Mouse (Mus musculus): ENCODE data around the gene Pex11g.

DNA sequence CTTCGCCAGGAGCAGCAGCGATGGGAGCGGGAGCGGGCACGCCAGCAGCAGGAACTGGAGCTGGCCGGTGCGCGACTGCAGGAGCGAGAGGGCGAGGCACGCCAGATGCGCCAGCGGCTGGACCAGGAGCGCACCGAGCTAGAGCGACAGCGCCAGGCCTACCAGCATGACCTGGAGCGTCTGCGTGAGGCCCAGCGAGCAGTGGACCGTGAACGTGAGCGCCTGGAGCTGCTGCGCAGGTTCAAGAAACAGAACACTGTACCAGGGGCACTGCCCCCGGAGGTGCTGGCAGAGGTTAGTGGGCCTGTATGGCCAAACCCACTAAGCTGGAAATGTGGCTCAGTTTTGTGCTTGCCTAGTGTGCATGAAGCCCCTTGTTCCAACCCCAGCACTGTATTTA is 15.5 kb downstream of the Pex11g start:
- TF ChIP-seq POLR2A (IDR thresholded peaks at IDR 0.05; ENCODE audit: control insufficient read depth in 1 of 2, insufficient read depth in 1 of 2, low read depth in 1 of 2, low read length in 2 of 2, poor library complexity in 1 of 2): no peak
- no peak for TF ChIP-seq TAL1 (IDR thresholded peaks at IDR 0.05; ENCODE audit: low read length)
- TF ChIP-seq ZMIZ1 (IDR thresholded peaks at IDR 0.05; ENCODE audit: low read depth, low read length): no peak
- TF ChIP-seq CTCF (IDR thresholded peaks at IDR 0.05 in 2 of 3, conservative IDR thresholded peaks at IDR 0.05 in 1 of 3; ENCODE audit: control insufficient read depth in 1 of 3, insufficient read depth in 1 of 3, low read depth in 2 of 3, low read length in 3 of 3, poor library complexity in 1 of 3, severe bottlenecking in 1 of 3): no peak
- no peak for TF ChIP-seq NRF1 (IDR thresholded peaks at IDR 0.05; ENCODE audit: insufficient read depth, low read depth, low read length, poor library complexity, severe bottlenecking)
- TF ChIP-seq TCF12 (IDR thresholded peaks at IDR 0.05; ENCODE audit: low read depth, low read length): no peak
- TF ChIP-seq MYB (IDR thresholded peaks at IDR 0.05; ENCODE audit: low read depth, low read length): no peak

Data from MEL (cell line).